Mouse (Mus musculus): Measurements from ENCODE around the gene Pigu.

GRCm38 (mm10) chr2:155335231-155335630 is 22.0 kb downstream of the Pigu start:
- TF ChIP-seq GATA1 (IDR thresholded peaks at IDR 0.05; ENCODE audit: low read length) (no peak), TAL1 (IDR thresholded peaks at IDR 0.05; ENCODE audit: low read length) (no peak)

All from erythroblast, embryonic 14.5 days (primary cell).